Mouse (Mus musculus) thymus, adult 2 months (tissue): ENCODE measurements around the gene Grin2c.

Experiments
- CTCF ChIP-seq: fragments of 200-500 bp; IDR thresholded peaks from 2 replicates; pipeline ENCODE4 v1.5.1; 2012; ENCODE audit warnings: mild to moderate bottlenecking, control low read depth, low read length, moderate library complexity, borderline replicate concordance; ENCODE audit not compliant: control insufficient read depth, poor library complexity, insufficient read depth; ENCODE audit errors: extremely low read depth
- POLR2A ChIP-seq: fragments of 200-500 bp; IDR thresholded peaks from 2 replicates; pipeline ENCODE4 v1.6.1; 2012; ENCODE audit warnings: mild to moderate bottlenecking, low read length, control low read depth, moderate library complexity; ENCODE audit not compliant: control insufficient read depth, poor library complexity, insufficient read depth; ENCODE audit errors: extremely low read depth

DNA sequence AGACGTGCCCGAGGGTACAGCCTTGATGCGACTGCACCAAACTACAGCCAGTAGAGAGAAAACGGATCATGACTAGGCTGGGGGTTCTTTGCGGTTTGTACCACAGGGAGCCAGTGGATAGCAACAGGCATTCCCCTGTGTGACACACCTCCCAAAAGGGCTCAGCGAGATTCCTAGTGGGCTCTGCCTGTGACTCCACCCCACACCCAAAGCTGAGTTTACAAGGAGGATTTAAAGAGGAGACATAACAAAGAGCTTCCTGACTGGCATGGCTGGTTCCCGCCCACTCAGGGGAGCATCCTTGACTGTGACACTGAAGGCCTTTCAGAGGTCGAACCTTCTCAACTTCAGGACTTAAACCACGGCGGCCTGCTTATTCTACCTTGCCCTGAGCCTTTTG is 24.5 kb upstream of the Grin2c start:
- no peak for TF ChIP-seq CTCF
- TF ChIP-seq POLR2A: no peak
